Mouse (Mus musculus): ENCODE measurements around the gene Terb2. TPM values are rescaled to one million over a fixed set of nuclear protein-coding genes. Genes with fewer than 3 reads are reported as not detected.
"Not testable (repeated sequence)": the region's sequence is repeated elsewhere in the genome, so short reads cannot be mapped to it uniquely, and the experiment has no call there.

Terb2 gene
- polyA plus RNA-seq, 1 experiment from 2014 or later: not detected

- H3K9ac ChIP-seq (ENCODE audit: low read depth, low read length): no peak overlapping the region
- no peaks in the 10 kb centered on the region for H3K4me1 ChIP-seq (ENCODE audit: control insufficient read depth, insufficient read depth, low read length)
- H3K27ac ChIP-seq (ENCODE audit: low read depth, low read length): no peak overlapping the region
- 46% methylated on average over 2 of the region's 2 CpGs for WGBS (ENCODE audit: insufficient replicate concordance)
- H3K27me3 ChIP-seq (ENCODE audit: control insufficient read depth, insufficient read depth, low read length): no peaks in the 10 kb centered on the region
- ATAC-seq (replicated peaks; ENCODE audit: insufficient number of reproducible peaks, low FRiP score, low TSS enrichment): no peak
- no peaks in the 10 kb centered on the region for H3K9me3 ChIP-seq (replicated peaks; ENCODE audit: control insufficient read depth, low read length)
- no peak overlapping the region for H3K4me2 ChIP-seq
- no peak overlapping the region for H3K4me3 ChIP-seq (ENCODE audit: low read depth, low read length)
- no peaks in the 10 kb centered on the region for H3K36me3 ChIP-seq (ENCODE audit: control insufficient read depth, insufficient read depth, low read length)
Observed at GRCm38 (mm10) chr2:122206440-122207107, 20.5 kb downstream of the Terb2 start.

GRCm38 (mm10) chr2:122210534-122211228, 24.6 kb downstream of the Terb2 start:
- H3K9ac ChIP-seq (ENCODE audit: low read depth, low read length): no peak overlapping the region
- no peaks in the 10 kb centered on the region for H3K4me1 ChIP-seq (ENCODE audit: control insufficient read depth, insufficient read depth, low read length)
- no peak overlapping the region for H3K4me3 ChIP-seq (ENCODE audit: low read depth, low read length)
- H3K4me2 ChIP-seq: no peak overlapping the region
- H3K27ac ChIP-seq (ENCODE audit: low read depth, low read length): no peak overlapping the region
- no peaks in the 10 kb centered on the region for H3K36me3 ChIP-seq (ENCODE audit: control insufficient read depth, insufficient read depth, low read length)
- H3K9me3 ChIP-seq (replicated peaks; ENCODE audit: control insufficient read depth, low read length): no peaks in the 10 kb centered on the region
- ATAC-seq (replicated peaks; ENCODE audit: insufficient number of reproducible peaks, low FRiP score, low TSS enrichment): no peak
- 73% methylated on average over 3 of the region's 3 CpGs for WGBS (ENCODE audit: insufficient replicate concordance)
- no peaks in the 10 kb centered on the region for H3K27me3 ChIP-seq (ENCODE audit: control insufficient read depth, insufficient read depth, low read length)

GRCm38 (mm10) chr2:122217075-122217474, 31.0 kb downstream of the Terb2 start:
- not testable (repeated sequence) for H3K4me1 ChIP-seq (ENCODE audit: control insufficient read depth, insufficient read depth, low read length); H3K36me3 ChIP-seq (ENCODE audit: control insufficient read depth, insufficient read depth, low read length); H3K4me3 ChIP-seq (ENCODE audit: low read depth, low read length); H3K27ac ChIP-seq (ENCODE audit: low read depth, low read length); H3K27me3 ChIP-seq (ENCODE audit: control insufficient read depth, insufficient read depth, low read length); ATAC-seq (replicated peaks; ENCODE audit: insufficient number of reproducible peaks, low FRiP score, low TSS enrichment); H3K9ac ChIP-seq (ENCODE audit: low read depth, low read length); H3K4me2 ChIP-seq; H3K9me3 ChIP-seq (replicated peaks; ENCODE audit: control insufficient read depth, low read length)
- 60% methylated on average over 4 of the region's 4 CpGs for WGBS (ENCODE audit: insufficient replicate concordance)

DNA sequence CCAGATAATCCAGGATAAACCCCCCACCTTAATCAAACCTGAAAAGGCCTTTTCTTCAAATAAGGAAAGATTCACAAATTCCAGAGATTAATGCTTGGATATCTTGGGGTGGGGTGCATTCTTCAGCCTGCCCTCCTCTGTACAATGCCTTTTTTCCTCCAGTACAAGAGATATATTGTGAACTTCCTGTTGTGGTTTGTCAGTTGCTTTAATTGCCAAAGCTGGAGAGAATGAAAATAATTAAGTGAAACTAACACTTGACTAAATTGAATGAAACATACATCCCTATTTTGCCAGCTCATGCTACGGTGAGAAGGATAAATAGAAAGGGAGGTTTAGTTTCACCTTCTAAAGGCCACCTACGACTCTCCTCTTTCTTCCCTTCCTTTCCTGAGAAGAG, 32.2 kb downstream of the Terb2 start:
- 78% methylated on average over 2 of the region's 2 CpGs for WGBS (ENCODE audit: insufficient replicate concordance)
- ATAC-seq (replicated peaks; ENCODE audit: insufficient number of reproducible peaks, low FRiP score, low TSS enrichment): no peak
- Histone ChIP-seq H3K27ac (ENCODE audit: low read depth, low read length) (no peak overlapping the region), H3K4me1 (ENCODE audit: control insufficient read depth, insufficient read depth, low read length) (0 out of 2 replicates have a peak, but pooled peaks cover 2% of the 10 kb centered on the region), H3K4me3 (ENCODE audit: low read depth, low read length) (no peak overlapping the region), H3K36me3 (ENCODE audit: control insufficient read depth, insufficient read depth, low read length) (no peaks in the 10 kb centered on the region), H3K27me3 (ENCODE audit: control insufficient read depth, insufficient read depth, low read length) (no peaks in the 10 kb centered on the region), H3K9ac (ENCODE audit: low read depth, low read length) (no peak overlapping the region), H3K9me3 (replicated peaks; ENCODE audit: control insufficient read depth, low read length) (no peaks in the 10 kb centered on the region), H3K4me2 (no peak overlapping the region)

GRCm38 (mm10) chr2:122221378-122221777, 35.3 kb downstream of the Terb2 start:
- Histone ChIP-seq H3K4me3 (ENCODE audit: low read depth, low read length) (no peak overlapping the region), H3K36me3 (ENCODE audit: control insufficient read depth, insufficient read depth, low read length) (no peaks in the 10 kb centered on the region), H3K9ac (ENCODE audit: low read depth, low read length) (no peak overlapping the region), H3K4me2 (no peak overlapping the region), H3K27ac (ENCODE audit: low read depth, low read length) (no peak overlapping the region), H3K27me3 (ENCODE audit: control insufficient read depth, insufficient read depth, low read length) (no peaks in the 10 kb centered on the region), H3K9me3 (replicated peaks; ENCODE audit: control insufficient read depth, low read length) (no peaks in the 10 kb centered on the region), H3K4me1 (ENCODE audit: control insufficient read depth, insufficient read depth, low read length) (0 out of 2 replicates have a peak, but pooled peaks cover 2% of the 10 kb centered on the region)
- no peak for ATAC-seq (replicated peaks; ENCODE audit: insufficient number of reproducible peaks, low FRiP score, low TSS enrichment)
- 24% methylated on average over 4 of the region's 4 CpGs for WGBS (ENCODE audit: insufficient replicate concordance)

DNA sequence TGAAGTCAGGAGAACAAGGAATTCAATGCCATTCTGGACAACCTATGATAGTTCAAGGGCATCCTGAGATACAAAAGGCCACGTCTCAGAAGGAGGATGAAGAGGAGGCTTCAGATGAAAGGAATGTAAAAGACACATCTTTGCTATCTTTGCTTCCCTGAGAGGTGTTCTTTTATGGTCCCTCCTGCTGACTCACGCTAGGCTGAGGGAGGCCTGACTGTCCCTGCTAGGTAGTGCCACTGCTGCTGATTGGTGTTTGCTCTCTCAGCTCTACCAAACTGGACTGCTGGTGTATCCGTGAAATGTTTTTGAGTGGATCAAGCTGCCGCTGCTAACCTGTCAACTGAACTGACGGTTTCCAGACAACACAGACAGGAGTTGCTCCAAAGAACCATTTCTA, 35.7 kb downstream of the Terb2 start:
- ATAC-seq (replicated peaks; ENCODE audit: insufficient number of reproducible peaks, low FRiP score, low TSS enrichment): no peak
- no peaks in the 10 kb centered on the region for H3K36me3 ChIP-seq (ENCODE audit: control insufficient read depth, insufficient read depth, low read length)
- H3K9me3 ChIP-seq (replicated peaks; ENCODE audit: control insufficient read depth, low read length): no peaks in the 10 kb centered on the region
- H3K4me2 ChIP-seq: no peak overlapping the region
- no peak overlapping the region for H3K9ac ChIP-seq (ENCODE audit: low read depth, low read length)
- no peaks in the 10 kb centered on the region for H3K27me3 ChIP-seq (ENCODE audit: control insufficient read depth, insufficient read depth, low read length)
- H3K4me1 ChIP-seq (ENCODE audit: control insufficient read depth, insufficient read depth, low read length): 0 out of 2 replicates have a peak, but pooled peaks cover 2% of the 10 kb centered on the region
- no peak overlapping the region for H3K4me3 ChIP-seq (ENCODE audit: low read depth, low read length)
- no peak overlapping the region for H3K27ac ChIP-seq (ENCODE audit: low read depth, low read length)
- 20% methylated on average over 5 of the region's 5 CpGs for WGBS (ENCODE audit: insufficient replicate concordance)

- no peak overlapping the region for H3K27ac ChIP-seq (ENCODE audit: low read depth, low read length)
- H3K9ac ChIP-seq (ENCODE audit: low read depth, low read length): no peak overlapping the region
- H3K4me3 ChIP-seq (ENCODE audit: low read depth, low read length): no peak overlapping the region
- WGBS (ENCODE audit: insufficient replicate concordance): 76% methylated on average over 5 of the region's 5 CpGs
- no peaks in the 10 kb centered on the region for H3K36me3 ChIP-seq (ENCODE audit: control insufficient read depth, insufficient read depth, low read length)
- H3K9me3 ChIP-seq (replicated peaks; ENCODE audit: control insufficient read depth, low read length): no peaks in the 10 kb centered on the region
- H3K4me2 ChIP-seq: no peak overlapping the region
- no peak for ATAC-seq (replicated peaks; ENCODE audit: insufficient number of reproducible peaks, low FRiP score, low TSS enrichment)
- H3K4me1 ChIP-seq (ENCODE audit: control insufficient read depth, insufficient read depth, low read length): 0 out of 2 replicates have a peak, but pooled peaks cover 2% of the 10 kb centered on the region
- no peaks in the 10 kb centered on the region for H3K27me3 ChIP-seq (ENCODE audit: control insufficient read depth, insufficient read depth, low read length)
Observed at GRCm38 (mm10) chr2:122222272-122222671, 36.2 kb downstream of the Terb2 start.

DNA sequence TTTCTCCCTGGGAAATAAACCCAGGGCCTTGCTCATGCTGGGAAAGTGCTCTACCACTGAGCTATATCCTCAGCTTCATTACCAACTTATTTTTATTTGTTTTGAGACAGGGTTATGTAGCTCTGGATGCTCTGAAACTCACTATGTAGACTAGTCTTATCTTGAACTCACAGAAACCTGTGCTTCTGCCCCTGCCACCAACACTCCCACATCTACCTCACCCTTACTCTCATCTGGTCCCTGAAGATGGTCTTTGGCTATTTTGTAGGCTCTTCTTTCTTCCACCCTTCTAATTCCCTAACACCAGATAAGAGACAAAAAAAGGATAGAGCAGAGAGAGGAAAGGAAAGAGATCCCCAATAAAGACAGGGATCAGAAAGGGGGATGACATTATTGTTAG, 37.6 kb downstream of the Terb2 start:
- H3K4me2 ChIP-seq: no peak overlapping the region
- no peak overlapping the region for H3K4me3 ChIP-seq (ENCODE audit: low read depth, low read length)
- 0 out of 2 replicates have a peak, but pooled peaks cover 2% of the 10 kb centered on the region for H3K4me1 ChIP-seq (ENCODE audit: control insufficient read depth, insufficient read depth, low read length)
- ATAC-seq (replicated peaks; ENCODE audit: insufficient number of reproducible peaks, low FRiP score, low TSS enrichment): no peak
- no peaks in the 10 kb centered on the region for H3K36me3 ChIP-seq (ENCODE audit: control insufficient read depth, insufficient read depth, low read length)
- H3K9ac ChIP-seq (ENCODE audit: low read depth, low read length): no peak overlapping the region
- no peaks in the 10 kb centered on the region for H3K27me3 ChIP-seq (ENCODE audit: control insufficient read depth, insufficient read depth, low read length)
- H3K9me3 ChIP-seq (replicated peaks; ENCODE audit: control insufficient read depth, low read length): no peaks in the 10 kb centered on the region
- no peak overlapping the region for H3K27ac ChIP-seq (ENCODE audit: low read depth, low read length)

DNA sequence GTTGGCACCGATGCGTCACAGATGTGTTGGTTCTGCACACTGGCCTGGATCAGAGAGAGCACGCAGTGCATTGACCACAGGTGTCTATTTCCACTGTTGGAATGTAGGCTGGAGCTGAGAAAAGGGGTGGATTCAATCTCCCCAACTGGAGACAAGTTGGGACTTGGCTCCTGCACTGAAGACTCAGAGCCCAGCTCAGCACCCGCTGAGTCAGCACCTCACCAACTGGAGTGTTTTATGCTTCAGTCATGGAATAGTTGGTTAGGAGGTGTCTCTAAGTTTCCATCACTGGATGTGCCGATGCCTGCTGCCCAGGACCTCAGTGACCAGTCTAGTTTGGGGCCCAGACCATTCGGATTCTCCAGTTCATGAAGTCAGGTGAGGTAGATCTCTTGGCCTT, 44.3 kb downstream of the Terb2 start:
- 80% methylated on average over 6 of the region's 6 CpGs for WGBS (ENCODE audit: insufficient replicate concordance)
- no peak overlapping the region for H3K4me2 ChIP-seq
- no peak overlapping the region for H3K9ac ChIP-seq (ENCODE audit: low read depth, low read length)

More for the DNA sequence above, 44.3 kb downstream of the Terb2 start:
- H3K4me3 ChIP-seq (ENCODE audit: low read depth, low read length): no peak overlapping the region
- peaks cover 3% of the 10 kb centered on the region; the same call in 1 of the 2 replicates for H3K4me1 ChIP-seq (ENCODE audit: control insufficient read depth, insufficient read depth, low read length)
- H3K27ac ChIP-seq (ENCODE audit: low read depth, low read length): no peak overlapping the region
- H3K9me3 ChIP-seq (replicated peaks; ENCODE audit: control insufficient read depth, low read length): no peaks in the 10 kb centered on the region
- no peaks in the 10 kb centered on the region for H3K27me3 ChIP-seq (ENCODE audit: control insufficient read depth, insufficient read depth, low read length)
- no peaks in the 10 kb centered on the region for H3K36me3 ChIP-seq (ENCODE audit: control insufficient read depth, insufficient read depth, low read length)
- no peak for ATAC-seq (replicated peaks; ENCODE audit: insufficient number of reproducible peaks, low FRiP score, low TSS enrichment)

Data from heart, embryonic 11.5 days (tissue).